20 mouse cellular contexts compared by ENCODE assay signal in genomic region chr1:77947894-77948293, GRCm38 (mm10).
DNase-seq lines count a peak whose midpoint lies in the region.
"Had no signal": no experiment of that assay in that cellular context is flagged by ENCODE, and none has a peak within 500 bp of the region (broad histone marks: within the 10 kb centered on the region; RNA-seq: fewer than 3 reads in every experiment).

No protein-coding gene starts in this region.

- no peak overlapping the region for H3K4me3 ChIP-seq in heart, embryonic 10.5 days
- H3K4me3 ChIP-seq: embryonic facial prominence, embryonic 12.5 days; forebrain, embryonic 13.5 days; heart, embryonic 13.5 days; hindbrain, embryonic 12.5 days had no signal

- H3K27ac ChIP-seq in heart, embryonic 10.5 days = no peak overlapping the region
- H3K27ac ChIP-seq: embryonic facial prominence, embryonic 12.5 days; forebrain, embryonic 13.5 days; heart, embryonic 13.5 days; hindbrain, embryonic 12.5 days had no signal

- DNase-seq in heart, adult 18-20 months = peak; percentile 28 to 36
- DNase-seq in heart, embryonic 10.5 days (ENCODE audit: low spot score) = no peak
- peak; percentile 36 for DNase-seq in 3134 (ENCODE audit: extremely low read depth, insufficient read length, low spot score)
- DNase-seq in 3T3-L1 (ENCODE audit: low read depth, low spot score) = peak; percentile 71
- peak; percentile 45 for DNase-seq in brain, adult 2 months (ENCODE audit: low read depth, low spot score)
- DNase-seq in testis, postnatal 10 days (ENCODE audit: low spot score) = no peak
- DNase-seq in kidney, postnatal 25 days = no peak
- DNase-seq in urinary bladder, adult 18-20 months (ENCODE audit: low spot score in 2 of 2) = no peak
- DNase-seq: adrenal gland, adult 8-10 months; adrenal gland, postnatal 36 days; cerebellum, adult 11 months; cerebellum, adult 8-10 months; cerebellum, postnatal 14 days; embryo, embryonic 11 days; gastrocnemius, postnatal 10 days; kidney, adult 8-10 months had no signal

- H3K4me1 ChIP-seq in heart, embryonic 10.5 days = peaks cover 3% of the 10 kb centered on the region; the same call in 1 of the 2 replicates

- no peaks in the 10 kb centered on the region for H3K36me3 ChIP-seq in heart, embryonic 10.5 days
- H3K36me3 ChIP-seq: embryonic facial prominence, embryonic 12.5 days; heart, embryonic 13.5 days; hindbrain, embryonic 12.5 days had no signal

- WGBS in heart, embryonic 10.5 days = 46% methylated on average over 2 of the region's 2 CpGs

- 0 out of 2 replicates have a peak, but pooled peaks cover 17% of the 10 kb centered on the region for H3K27me3 ChIP-seq in heart, embryonic 10.5 days (ENCODE audit: insufficient read depth, poor library complexity, severe bottlenecking)
- H3K27me3 ChIP-seq: embryonic facial prominence, embryonic 12.5 days; heart, embryonic 13.5 days had no signal

- H3K9me3 ChIP-seq in heart, embryonic 10.5 days = no peaks in the 10 kb centered on the region
- H3K9me3 ChIP-seq: embryonic facial prominence, embryonic 12.5 days; forebrain, embryonic 13.5 days; heart, embryonic 13.5 days; hindbrain, embryonic 12.5 days had no signal

Comparison
In these comparisons a context has a peak if more than half of its experiments do, and no peak if none do; other contexts are left out.
1. DNase-seq: peak in heart, adult 18-20 months (2 of 2), 3134 (single experiment), 3T3-L1 (single experiment) and brain, adult 2 months (single experiment); none in heart, embryonic 10.5 days (single experiment), testis, postnatal 10 days (single experiment), kidney, postnatal 25 days (0 of 2) and urinary bladder, adult 18-20 months (0 of 2).